Mouse (Mus musculus) testis, adult 2 months (tissue): ENCODE results near the gene Galnt2.

Experiments used
- CTCF ChIP-seq: fragments of 200-500 bp; IDR thresholded peaks from 2 replicates; pipeline ENCODE4 v1.5.1; 2012; ENCODE audit warnings: low read depth, mild to moderate bottlenecking, inconsistent platforms, low read length, moderate library complexity; ENCODE audit not compliant: control insufficient read depth, insufficient read depth, insufficient replicate concordance
- POLR2A ChIP-seq: fragments of 200-500 bp; IDR thresholded peaks from 2 replicates; pipeline ENCODE4 v1.6.1; 2012; ENCODE audit warnings: low read depth, mild to moderate bottlenecking, inconsistent platforms, low read length, moderate library complexity; ENCODE audit not compliant: control insufficient read depth

- TF ChIP-seq POLR2A (no peak), CTCF (no peak)
Measured at GRCm38 (mm10) chr8:124242913-124243312, 11.7 kb downstream of the Galnt2 start.
